Mouse (Mus musculus) heart, postnatal 0 days (tissue): ENCODE measurements around the gene Ror2.

Experiments used
- CTCF ChIP-seq: IDR thresholded peaks from 2 replicates; pipeline ENCODE4 v1.5.1; 2016; ENCODE audit warnings: antibody characterized with exemption, control low read depth, low read depth
- EP300 ChIP-seq: IDR thresholded peaks from 2 replicates; pipeline ENCODE4 v1.6.1; 2016; ENCODE audit warnings: antibody characterized with exemption, low read depth

DNA sequence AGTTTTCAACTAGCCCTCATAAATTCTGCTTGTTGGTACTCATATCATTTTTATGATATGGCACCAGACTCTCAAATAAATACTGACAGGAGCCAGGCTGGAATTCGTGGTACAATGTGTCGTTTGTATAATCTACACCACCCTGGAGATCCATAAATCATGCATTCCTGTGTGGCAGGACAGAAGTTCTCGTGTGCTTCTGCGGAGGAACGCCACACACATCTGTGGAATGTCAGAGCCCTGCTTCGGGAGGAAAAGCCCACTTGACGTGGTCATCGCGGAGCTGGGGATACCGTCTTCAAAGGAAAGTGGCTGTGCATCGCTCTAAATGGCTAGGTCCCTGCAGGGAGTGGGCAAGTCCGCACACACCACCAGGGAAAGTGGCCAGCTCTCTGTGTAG is 7.1 kb upstream of the Ror2 start:
- TF ChIP-seq CTCF = no peak
- no peak for TF ChIP-seq EP300
